Mouse (Mus musculus): ENCODE measurements at regions not wholly inside any gene's neighbourhood (a gene's known extent, or its start where the extent isn't known, plus 50 kb on each side); places are given as distances from the start of the nearest gene placed in this dataset.

DNA sequence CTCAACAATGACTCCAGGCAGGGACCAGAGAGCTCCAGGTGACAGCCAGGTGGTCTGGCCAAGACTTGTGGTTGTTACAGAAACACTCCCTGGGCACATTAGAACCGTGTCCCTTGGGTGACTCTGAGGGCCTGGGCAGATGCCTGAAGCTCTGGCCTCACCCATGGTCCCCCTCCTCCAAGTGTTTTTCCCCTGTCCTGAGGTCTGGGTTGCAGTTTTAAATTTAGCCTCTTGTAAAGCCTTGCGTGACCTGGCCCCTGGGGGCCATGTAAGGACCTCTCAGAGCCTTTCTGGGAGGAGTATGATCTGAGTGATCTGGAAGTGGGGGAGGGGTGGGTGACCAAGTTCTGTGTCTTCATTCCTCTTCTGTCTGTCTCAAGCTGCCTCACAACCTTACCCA is 104.7 kb downstream of the Mn1 start:
- TF ChIP-seq CTCF (conservative IDR thresholded peaks at IDR 0.05; ENCODE audit: low read length) (no peak), POU5F1 (IDR thresholded peaks at IDR 0.05; ENCODE audit: borderline replicate concordance, low read length) (no peak), NANOG (IDR thresholded peaks at IDR 0.05; ENCODE audit: borderline replicate concordance, low read length) (no peak)
